Mouse (Mus musculus) midbrain, postnatal 0 days (tissue): ENCODE data around the gene Bbip1. TPM values are rescaled to one million over a fixed set of nuclear protein-coding genes. Genes with fewer than 3 reads are reported as not detected.

Source experiments
- ATAC-seq: fragments of 200-750 bp; cut with Nextera tagmentation; 2 replicates; pipeline ENCODE4 v1.8.0; 2017; ENCODE audit warnings: moderate number of reproducible peaks, mild to moderate bottlenecking, moderate TSS enrichment, moderate library complexity; ENCODE audit not compliant: low FRiP score
- DNase-seq: peaks from one replicate; pipeline ENCODE4 v3.0.0-alpha.2; 2015; ENCODE audit warnings: low spot score
- H3K27ac ChIP-seq: fragments of 300-500 bp; sonication (generic); 2 replicates; pipeline ENCODE4 v1.5.1; 2014; ENCODE audit warnings: low read depth, mild to moderate bottlenecking, low read length, mixed read lengths
- H3K27me3 ChIP-seq: fragments of 300-500 bp; sonication (generic); 2 replicates; pipeline ENCODE4 v1.6.1; 2014; ENCODE audit warnings: low read length, control low read depth, mixed read lengths; ENCODE audit not compliant: insufficient read depth
- H3K36me3 ChIP-seq: fragments of 300-500 bp; sonication (generic); 2 replicates; pipeline ENCODE4 v1.6.1; 2014; ENCODE audit warnings: low read length, control low read depth, mixed read lengths; ENCODE audit not compliant: insufficient read depth
- H3K4me1 ChIP-seq: fragments of 300-500 bp; sonication (generic); 2 replicates; pipeline ENCODE4 v1.6.1; 2014; ENCODE audit warnings: mild to moderate bottlenecking, control low read depth, antibody characterized with exemption, low read length, mixed read lengths; ENCODE audit not compliant: insufficient read depth
- H3K4me2 ChIP-seq: fragments of 300-500 bp; sonication (generic); 2 replicates; pipeline ENCODE4 v1.6.1; 2014; ENCODE audit warnings: low read depth, mild to moderate bottlenecking, low read length, mixed read lengths; ENCODE audit not compliant: poor library complexity, severe bottlenecking
- H3K4me3 ChIP-seq: fragments of 300-500 bp; sonication (generic); 2 replicates; pipeline ENCODE4 v1.5.1; 2014; ENCODE audit warnings: low read depth, mild to moderate bottlenecking, low read length, moderate library complexity
- H3K9ac ChIP-seq: fragments of 300-500 bp; sonication (generic); replicated peaks from 2 replicates; pipeline ENCODE4 v1.6.1; 2014; ENCODE audit warnings: mild to moderate bottlenecking, low read length, moderate library complexity, mixed read lengths; ENCODE audit not compliant: poor library complexity, severe bottlenecking
- H3K9me3 ChIP-seq: fragments of 300-500 bp; sonication (generic); 2 replicates; pipeline ENCODE4 v1.6.1; 2016; ENCODE audit warnings: low read length, control low read depth
- CTCF ChIP-seq: IDR thresholded peaks from 2 replicates; pipeline ENCODE4 v1.5.1; 2016; ENCODE audit warnings: antibody characterized with exemption, mild to moderate bottlenecking
- WGBS: fragments of 180-500 bp; shearing (Covaris S2); extraction: QIAGEN DNeasy Blood & Tissue Kit; methylation state at CpG from one replicate; pipeline ENCODE4 v1.1.7; 2014; 5-methylcytosine and 5-hydroxymethylcytosine counted together
- polyA plus RNA-seq: library from polyadenylated mRNA; unstranded; fragments of >200 nt; fragmentation: Nextera tagmentation; extraction: Ambion mirVana; gene quantifications from 2 replicates; pipeline ENCODE4 v1.2.1, GENCODE M21; 2015
- total RNA-seq: library from RNA; depleted of rRNA; stranded (reverse); fragments of >200 nt; gene quantifications from 2 replicates; pipeline ENCODE4 v1.2.3, GENCODE M21; 2014

The Bbip1 gene
- total and polyA plus RNA-seq, 2 experiments from 2014 or later, result 74.2 to 154 TPM

DNA sequence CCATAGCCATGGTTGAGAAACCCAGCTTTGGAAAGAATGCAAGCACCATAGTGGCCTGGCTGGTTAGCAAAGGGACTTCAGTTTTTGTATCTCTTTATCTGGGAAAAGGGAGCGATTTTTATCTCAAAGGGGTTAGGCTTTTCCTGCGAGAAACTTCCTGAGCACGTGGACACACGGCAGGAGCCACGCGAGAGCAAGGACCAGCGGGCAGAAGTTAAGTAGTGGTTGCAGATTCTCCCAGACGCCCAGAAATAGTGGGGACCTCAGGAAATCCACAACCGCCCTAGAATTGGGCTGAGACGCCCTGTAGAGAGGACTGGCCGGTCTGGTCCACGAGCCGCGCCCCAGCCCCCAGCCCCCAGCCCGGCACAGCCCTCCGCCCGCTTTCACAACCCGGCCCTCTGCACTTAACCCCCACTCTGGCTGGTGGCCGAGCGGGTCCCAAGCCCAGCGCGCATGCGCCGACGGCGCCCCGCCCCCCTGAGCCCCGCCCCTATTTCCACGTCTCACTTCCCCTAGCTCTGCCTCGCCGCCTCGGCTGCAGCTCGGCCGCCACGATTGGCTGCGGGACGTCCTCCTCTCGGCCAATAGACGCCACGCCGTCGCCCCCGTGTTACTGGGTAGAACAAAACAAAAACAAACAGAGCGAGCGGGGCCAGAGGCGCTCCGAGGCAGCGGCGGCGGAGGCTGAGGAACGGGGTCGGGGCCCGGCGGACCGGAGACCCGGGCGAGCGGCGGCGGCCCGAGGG is 41.5 kb downstream of the Bbip1 start:
- Histone ChIP-seq H3K4me2 (peak overlapping the region; percentile 74), H3K27ac (peak overlapping the region; percentile 78), H3K36me3 (no peaks in the 10 kb centered on the region), H3K27me3 (no peaks in the 10 kb centered on the region), H3K9ac (peak overlapping the region; percentile 63), H3K4me1 (peaks cover 5% of the 10 kb centered on the region; the same call in 1 of the 2 replicates), H3K9me3 (no peaks in the 10 kb centered on the region), H3K4me3 (peak overlapping the region; percentile 66)
- WGBS, result under 1% methylated on average over 34 of the region's 61 CpGs
- DNase-seq (peak; percentile 99), ATAC-seq (peak; percentile 99)
- no peak for TF ChIP-seq CTCF

DNA sequence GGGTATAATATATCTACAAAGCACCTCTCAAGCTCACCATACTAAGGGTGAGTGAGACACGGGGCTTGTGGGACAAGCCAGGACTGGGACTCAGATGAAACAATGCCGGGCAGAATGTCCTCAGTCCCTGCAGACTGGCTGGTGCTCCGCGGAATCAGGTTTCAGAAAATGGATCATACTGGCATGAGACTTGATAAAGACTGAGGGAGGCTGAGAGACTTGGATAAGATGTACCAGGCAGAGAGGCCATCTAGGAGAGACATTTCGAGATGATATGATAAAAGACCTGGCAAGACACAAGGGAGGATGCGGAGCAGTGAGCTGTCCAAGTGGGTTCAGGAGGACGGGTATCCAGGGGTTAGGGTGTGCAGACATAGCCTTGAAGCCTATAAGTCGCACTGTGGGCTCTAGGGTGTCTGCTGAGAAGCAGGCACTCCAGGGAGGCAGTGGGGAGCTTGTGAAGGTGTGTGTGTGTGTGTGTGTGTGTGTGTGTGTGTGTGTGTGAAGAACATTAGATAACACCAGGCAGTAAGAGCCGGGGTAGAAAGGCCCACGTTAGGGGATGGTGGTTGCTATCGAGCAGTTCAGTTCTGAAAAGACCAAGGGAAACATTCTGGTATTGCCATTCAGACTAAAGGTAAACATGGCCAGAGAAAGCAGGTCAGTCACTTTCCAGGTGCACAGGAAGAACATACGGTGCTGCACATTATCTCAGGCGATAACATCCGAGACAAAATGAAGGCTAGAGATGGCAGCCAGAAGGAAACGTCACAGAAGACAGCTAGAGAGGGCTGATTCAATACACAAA is 42.3 kb downstream of the Bbip1 start:
- H3K9ac ChIP-seq, result peak overlapping the region; percentile 63
- 59% methylated on average over 15 of the region's 15 CpGs for WGBS
- no peaks in the 10 kb centered on the region for H3K27me3 ChIP-seq
- TF ChIP-seq CTCF, result no peak
- no peaks in the 10 kb centered on the region for H3K36me3 ChIP-seq
- ATAC-seq, result 0 out of 2 replicates have a peak, but pooled peaks have one; percentile 2
- H3K4me3 ChIP-seq, result peak overlapping the region; percentile 66
- H3K9me3 ChIP-seq, result no peaks in the 10 kb centered on the region
- peak overlapping the region; percentile 78 for H3K27ac ChIP-seq
- no peak for DNase-seq
- H3K4me1 ChIP-seq, result peaks cover 5% of the 10 kb centered on the region; the same call in 1 of the 2 replicates
- H3K4me2 ChIP-seq, result peak overlapping the region; percentile 74

GRCm38 (mm10) chr19:53899941-53900610 is 44.4 kb downstream of the Bbip1 start:
- Histone ChIP-seq H3K27me3 (no peaks in the 10 kb centered on the region), H3K4me1 (peaks cover 5% of the 10 kb centered on the region; the same call in 1 of the 2 replicates), H3K9ac (no peak overlapping the region), H3K4me2 (no peak overlapping the region), H3K36me3 (no peaks in the 10 kb centered on the region), H3K9me3 (no peaks in the 10 kb centered on the region), H3K4me3 (no peak overlapping the region), H3K27ac (no peak overlapping the region)
- ATAC-seq (no peak), DNase-seq (no peak)
- TF ChIP-seq CTCF, result no peak
- 85% methylated on average over 14 of the region's 14 CpGs for WGBS

DNA sequence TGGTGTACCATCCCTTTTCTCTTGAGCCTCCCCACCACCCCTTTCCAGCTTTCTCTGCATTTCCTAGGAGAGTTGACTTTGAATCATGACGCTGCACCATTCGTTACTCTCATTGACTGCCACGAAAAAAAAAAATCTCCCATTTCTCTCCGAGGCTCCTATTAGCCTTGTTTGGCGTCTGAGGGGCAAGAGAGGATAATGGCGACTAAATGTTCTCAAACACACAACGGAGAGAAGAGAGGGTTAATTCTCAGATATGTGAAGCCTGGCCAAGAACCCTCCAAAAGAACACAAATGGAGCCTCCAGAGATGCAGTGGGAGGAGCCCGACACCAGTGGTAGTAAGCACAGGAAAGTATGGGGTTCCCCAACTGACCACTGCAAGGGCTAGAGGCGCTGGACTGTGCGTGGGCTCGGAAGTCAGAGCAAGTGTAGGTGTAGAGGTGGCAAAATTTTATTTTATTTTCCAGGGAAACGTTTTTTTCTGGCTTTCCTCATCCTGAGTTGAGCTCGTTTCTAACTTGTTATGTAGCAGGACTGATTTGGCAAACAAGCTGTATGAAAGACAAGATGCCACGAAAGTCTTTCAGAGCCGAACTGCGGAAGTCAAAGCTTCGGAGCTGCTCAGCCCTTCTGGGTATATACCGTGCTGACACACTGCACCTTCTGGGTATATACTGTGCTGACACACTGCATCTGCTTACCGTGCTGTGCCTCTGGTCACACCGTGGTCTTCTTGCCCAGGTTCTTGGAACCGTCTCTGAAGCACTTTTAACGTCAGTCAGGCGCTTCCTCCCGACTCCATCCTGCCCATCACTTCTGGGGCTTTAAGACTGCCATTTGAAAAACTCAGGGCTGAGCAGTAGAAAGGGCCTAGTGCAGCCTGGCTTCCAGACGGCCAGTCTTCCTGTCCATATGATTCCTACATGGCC is 45.2 kb downstream of the Bbip1 start:
- Histone ChIP-seq H3K4me1 (peaks cover 5% of the 10 kb centered on the region; the same call in 1 of the 2 replicates), H3K27ac (no peak overlapping the region), H3K27me3 (no peaks in the 10 kb centered on the region), H3K9ac (no peak overlapping the region), H3K9me3 (no peaks in the 10 kb centered on the region), H3K36me3 (no peaks in the 10 kb centered on the region), H3K4me2 (no peak overlapping the region), H3K4me3 (no peak overlapping the region)
- DNase-seq (no peak), ATAC-seq (no peak)
- no peak for TF ChIP-seq CTCF
- WGBS, result 86% methylated on average over 25 of the region's 25 CpGs

GRCm38 (mm10) chr19:53898498-53898897 is 45.9 kb downstream of the Bbip1 start:
- no peak for TF ChIP-seq CTCF
- no peaks in the 10 kb centered on the region for H3K36me3 ChIP-seq
- no peak for ATAC-seq
- H3K27ac ChIP-seq, result no peak overlapping the region
- no peak overlapping the region for H3K4me3 ChIP-seq
- 77% methylated on average over 4 of the region's 4 CpGs for WGBS
- no peak for DNase-seq
- peaks cover 5% of the 10 kb centered on the region; the same call in 1 of the 2 replicates for H3K4me1 ChIP-seq
- H3K9me3 ChIP-seq, result no peaks in the 10 kb centered on the region
- no peak overlapping the region for H3K4me2 ChIP-seq
- H3K27me3 ChIP-seq, result no peaks in the 10 kb centered on the region
- H3K9ac ChIP-seq, result no peak overlapping the region
